9 mouse cellular contexts compared by ENCODE assay signal in the genomic region with DNA sequence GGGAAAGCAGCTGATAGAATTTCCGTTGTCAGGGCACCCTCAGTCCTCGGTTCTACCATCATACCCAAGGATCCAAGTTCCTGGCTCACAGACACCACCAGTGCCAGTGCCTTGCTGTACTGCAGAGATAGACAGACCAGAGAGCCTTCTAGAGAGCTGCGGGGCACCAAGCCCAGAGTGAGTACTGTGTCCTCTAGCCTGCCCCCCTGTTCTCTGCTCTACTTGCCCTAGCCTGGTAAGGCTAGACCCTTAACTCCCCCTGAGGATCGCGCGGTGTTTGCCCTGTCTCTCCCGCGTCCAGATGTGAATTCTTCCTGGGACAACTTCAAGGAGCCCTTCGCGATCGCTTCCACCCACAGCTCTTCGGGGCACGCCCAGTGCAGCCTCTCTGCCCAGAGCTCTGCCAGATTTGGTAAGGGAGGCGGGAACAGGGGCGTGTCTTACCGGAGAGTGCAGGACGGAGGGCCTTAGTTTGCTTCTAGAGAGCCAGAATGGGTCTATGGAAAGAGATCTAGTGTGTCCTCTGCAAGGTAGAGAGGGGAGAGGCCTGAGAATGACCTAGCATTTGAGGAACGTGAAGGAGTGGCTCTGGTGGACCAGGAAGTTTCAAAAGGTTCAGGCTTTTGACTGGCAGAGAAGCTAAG. TPM values are rescaled to one million over a fixed set of nuclear protein-coding genes. Genes with fewer than 3 reads are reported as not detected.
DNase-seq lines count a peak whose midpoint lies in the region; ATAC-seq and TF ChIP-seq lines count a peak whose summit lies in the region.
"Had no signal": no experiment of that assay in that cellular context is flagged by ENCODE, and none has a peak within 500 bp of the region (broad histone marks: within the 10 kb centered on the region; RNA-seq: fewer than 3 reads in every experiment).

No protein-coding gene starts in this region.

- 5% methylated on average over 18 of the region's 18 CpGs for WGBS in heart, embryonic 11.5 days (ENCODE audit: insufficient replicate concordance)
- 6% methylated on average over 18 of the region's 18 CpGs for WGBS in small intestine, adult 2 months
- 7% methylated on average over 18 of the region's 18 CpGs for WGBS in hindbrain, embryonic 16.5 days

- H3K4me2 ChIP-seq in heart, embryonic 11.5 days: peak overlapping the region; percentile 37; the same call in 1 of the 2 replicates
- H3K4me2 ChIP-seq in hindbrain, embryonic 16.5 days (ENCODE audit: low read length): no peak overlapping the region

- ATAC-seq in CD4-positive, CD25-positive, alpha-beta regulatory T cell, adult 4 months: no peak
- ATAC-seq in heart, embryonic 11.5 days (replicated peaks; ENCODE audit: insufficient number of reproducible peaks, low FRiP score, low TSS enrichment): no peak
- ATAC-seq in hindbrain, embryonic 16.5 days: no peak

- no peak for TF ChIP-seq POLR2A in small intestine, adult 2 months (IDR thresholded peaks at IDR 0.05; ENCODE audit: low read depth, low read length)

- H3K9me3 ChIP-seq in heart, embryonic 11.5 days (replicated peaks; ENCODE audit: control insufficient read depth, low read length): no peaks in the 10 kb centered on the region
- no peaks in the 10 kb centered on the region; the same call in 1 of the 2 replicates for H3K9me3 ChIP-seq in hindbrain, embryonic 16.5 days (ENCODE audit: control insufficient read depth, low read length)

- H3K27me3 ChIP-seq in heart, embryonic 11.5 days (ENCODE audit: control insufficient read depth, insufficient read depth, low read length): peaks cover 37% of the 10 kb centered on the region
- H3K27me3 ChIP-seq in small intestine, adult 2 months (ENCODE audit: control insufficient read depth, insufficient read depth, low read length): peaks cover 12% of the 10 kb centered on the region
- peaks cover 19% of the 10 kb centered on the region for H3K27me3 ChIP-seq in hindbrain, embryonic 16.5 days (replicated peaks; ENCODE audit: control insufficient read depth, insufficient read depth, low read length)

- TF ChIP-seq CTCF in small intestine, adult 2 months (IDR thresholded peaks at IDR 0.05; ENCODE audit: extremely low read depth, insufficient read length, insufficient replicate concordance, low read depth, low read length): no peak

- no peaks in the 10 kb centered on the region for H3K36me3 ChIP-seq in heart, embryonic 11.5 days (ENCODE audit: control insufficient read depth, insufficient read depth, low read length)
- peaks cover under 1% of the 10 kb centered on the region; the same call in 1 of the 2 replicates for H3K36me3 ChIP-seq in small intestine, adult 2 months (ENCODE audit: control insufficient read depth, insufficient read depth, low read length)
- H3K36me3 ChIP-seq in hindbrain, embryonic 16.5 days (ENCODE audit: control insufficient read depth, insufficient read depth, low read length): peaks cover 2% of the 10 kb centered on the region; the same call in 1 of the 2 replicates

- peak; percentile 48 for DNase-seq in CD4-positive, CD25-positive, alpha-beta regulatory T cell, adult 2 months (ENCODE audit: low read depth, low spot score)
- DNase-seq in MN1 (ENCODE audit: low spot score) (peak; percentile 78), liver (peak; percentile 67)
- DNase-seq in thymus, postnatal 4 days: no peak

- H3K4me3 ChIP-seq in heart, embryonic 11.5 days (ENCODE audit: low read depth, low read length): no peak overlapping the region
- peak overlapping the region; percentile 26; the same call in 1 of the 2 replicates for H3K4me3 ChIP-seq in small intestine, adult 2 months (ENCODE audit: low read depth, low read length)
- H3K4me3 ChIP-seq in hindbrain, embryonic 16.5 days (ENCODE audit: low read length): no peak overlapping the region

- H3K9ac ChIP-seq in heart, embryonic 11.5 days (ENCODE audit: low read depth, low read length): no peak overlapping the region
- H3K9ac ChIP-seq in hindbrain, embryonic 16.5 days (ENCODE audit: low read depth, low read length): no peak overlapping the region

- H3K4me1 ChIP-seq in heart, embryonic 11.5 days (ENCODE audit: control insufficient read depth, insufficient read depth, low read length): 0 out of 2 replicates have a peak, but pooled peaks cover 5% of the 10 kb centered on the region
- peaks cover 3% of the 10 kb centered on the region; the same call in 1 of the 2 replicates for H3K4me1 ChIP-seq in small intestine, adult 2 months (ENCODE audit: control insufficient read depth, insufficient read depth, insufficient read length, low read length)
- H3K4me1 ChIP-seq in hindbrain, embryonic 16.5 days (ENCODE audit: control insufficient read depth, insufficient read depth, low read depth, low read length): no peaks in the 10 kb centered on the region

- H3K27ac ChIP-seq in heart, embryonic 11.5 days (ENCODE audit: low read depth, low read length): no peak overlapping the region
- H3K27ac ChIP-seq in small intestine, adult 2 months (ENCODE audit: insufficient read depth, low read depth, low read length): no peak overlapping the region
- no peak overlapping the region for H3K27ac ChIP-seq in hindbrain, embryonic 16.5 days (ENCODE audit: low read depth, low read length)

RNA-seq across cellular contexts. Expression of gene Rtbdn, which starts 5.9 kb away (rescaled TPM):
- polyA plus RNA-seq in CD4-positive, CD25-positive, alpha-beta regulatory T cell, adult 4 months (2017; shearing (Covaris generic)): not detected
- not detected in 2 replicates for polyA plus RNA-seq in heart, embryonic 11.5 days (2014; fragmentation: Nextera tagmentation; extraction: Ambion mirVana)
- 0.15 TPM in 1 of 2 replicates, not detected in the other for polyA plus RNA-seq in small intestine, adult 2 months (2012; rRNA removed)
- 3.0 and 3.2 TPM in 2 replicates for polyA plus RNA-seq in hindbrain, embryonic 16.5 days (2015; fragmentation: Nextera tagmentation; extraction: Ambion mirVana)

RNA-seq across cellular contexts. Expression of gene Mast1, which starts 15.6 kb away (rescaled TPM):
- polyA plus RNA-seq in CD4-positive, CD25-positive, alpha-beta regulatory T cell, adult 4 months (2017; shearing (Covaris generic)): 1 to 10 TPM; 1.2 to 1.3 TPM
- 0.27 TPM in 1 of 2 replicates, not detected in the other for polyA plus RNA-seq in heart, embryonic 11.5 days (2014; fragmentation: Nextera tagmentation; extraction: Ambion mirVana)
- polyA plus RNA-seq in small intestine, adult 2 months (2012; rRNA removed): 0.50 and 0.71 TPM in 2 replicates
- polyA plus RNA-seq in hindbrain, embryonic 16.5 days (2015; fragmentation: Nextera tagmentation; extraction: Ambion mirVana): 71.4 and 77.4 TPM in 2 replicates

RNA-seq across cellular contexts. Expression of gene Gm49661, which starts 16.5 kb away (rescaled TPM):
- polyA plus RNA-seq in CD4-positive, CD25-positive, alpha-beta regulatory T cell, adult 4 months (2017; shearing (Covaris generic)): not detected
- not detected in 2 replicates for polyA plus RNA-seq in heart, embryonic 11.5 days (2014; fragmentation: Nextera tagmentation; extraction: Ambion mirVana)
- 3.2 TPM in 1 of 2 replicates, not detected in the other for polyA plus RNA-seq in small intestine, adult 2 months (2012; rRNA removed)
- not detected in 2 replicates for polyA plus RNA-seq in hindbrain, embryonic 16.5 days (2015; fragmentation: Nextera tagmentation; extraction: Ambion mirVana)
- polyA plus RNA-seq: neural tube, embryonic 14.5 days had no signal

RNA-seq across cellular contexts. Expression of gene Prdx2, which starts 16.7 kb away (rescaled TPM):
- 100 to 1,000 TPM; 213 to 298 TPM for polyA plus RNA-seq in CD4-positive, CD25-positive, alpha-beta regulatory T cell, adult 4 months (2017; shearing (Covaris generic))
- 862 and 992 TPM in 2 replicates for polyA plus RNA-seq in heart, embryonic 11.5 days (2014; fragmentation: Nextera tagmentation; extraction: Ambion mirVana)
- polyA plus RNA-seq in small intestine, adult 2 months (2012; rRNA removed): 70.6 and 141 TPM in 2 replicates
- polyA plus RNA-seq in hindbrain, embryonic 16.5 days (2015; fragmentation: Nextera tagmentation; extraction: Ambion mirVana): 1,040 and 1,063 TPM in 2 replicates

RNA-seq across cellular contexts. Expression of gene Rnaseh2a, which starts 16.8 kb away (rescaled TPM):
- 100 to 1,000 TPM in 1 of 2 experiments, 10 to 100 TPM in 1; 78.9 to 109 TPM for polyA plus RNA-seq in CD4-positive, CD25-positive, alpha-beta regulatory T cell, adult 4 months (2017; shearing (Covaris generic))
- polyA plus RNA-seq in heart, embryonic 11.5 days (2014; fragmentation: Nextera tagmentation; extraction: Ambion mirVana): 95.9 and 106 TPM in 2 replicates
- 14.5 and 29.1 TPM in 2 replicates for polyA plus RNA-seq in small intestine, adult 2 months (2012; rRNA removed)
- polyA plus RNA-seq in hindbrain, embryonic 16.5 days (2015; fragmentation: Nextera tagmentation; extraction: Ambion mirVana): 55.8 and 57.5 TPM in 2 replicates

Comparison
In these comparisons a context has a peak if more than half of its experiments do, and no peak if none do; other contexts are left out.
1. RNA of gene Mast1, which starts 15.6 kb away (polyA plus RNA-seq): 71.4 to 77.4 TPM in hindbrain, embryonic 16.5 days; 1.2 to 1.3 TPM in CD4-positive, CD25-positive, alpha-beta regulatory T cell, adult 4 months, 0.50 to 0.71 TPM in small intestine, adult 2 months and 0.27 TPM in heart, embryonic 11.5 days; every median in the first group is over 10 times any median in the second.